Mouse (Mus musculus) liver, adult 2 months (tissue): Measurements from ENCODE around the gene Resp18. TPM values are rescaled to one million over a fixed set of nuclear protein-coding genes. Genes with fewer than 3 reads are reported as not detected.

Experiments
- DNase-seq: peaks from one replicate; pipeline ENCODE4 v3.0.0-alpha.2; 2011; ENCODE audit warnings: low read depth, low spot score; ENCODE audit errors: extremely low read depth
- H3K27ac ChIP-seq: fragments of 200-500 bp; replicated peaks from 2 replicates; pipeline ENCODE4 v1.5.1; 2012; ENCODE audit warnings: low read depth, mild to moderate bottlenecking, control low read depth, inconsistent platforms, low read length; ENCODE audit not compliant: insufficient read depth
- H3K27me3 ChIP-seq: fragments of 200-500 bp; 2 replicates; pipeline ENCODE4 v1.6.1; 2012; ENCODE audit warnings: mild to moderate bottlenecking, moderate library complexity, low read length, inconsistent platforms; ENCODE audit not compliant: control insufficient read depth, insufficient read depth
- H3K36me3 ChIP-seq: fragments of 200-500 bp; 2 replicates; pipeline ENCODE4 v1.6.1; 2012; ENCODE audit warnings: low read length, inconsistent platforms; ENCODE audit not compliant: control insufficient read depth, insufficient read depth
- H3K4me1 ChIP-seq: fragments of 200-500 bp; 2 replicates; pipeline ENCODE4 v1.6.1; 2011; ENCODE audit warnings: low read length; ENCODE audit not compliant: control insufficient read depth, insufficient read depth
- H3K4me3 ChIP-seq: fragments of 200-500 bp; 2 replicates; pipeline ENCODE4 v1.5.1; 2011; ENCODE audit warnings: low read depth, mild to moderate bottlenecking, control low read depth, low read length, moderate library complexity; ENCODE audit not compliant: insufficient read depth
- H3K79me2 ChIP-seq: fragments of 200-500 bp; 2 replicates; pipeline ENCODE4 v1.6.1; 2012; ENCODE audit warnings: inconsistent platforms, mild to moderate bottlenecking, low read length, moderate library complexity; ENCODE audit not compliant: control insufficient read depth, insufficient read depth
- H3K9ac ChIP-seq: fragments of 200-500 bp; 2 replicates; pipeline ENCODE4 v1.6.1; 2012; ENCODE audit warnings: low read depth, mild to moderate bottlenecking, control low read depth, inconsistent platforms, low read length
- CTCF ChIP-seq: fragments of 200-500 bp; IDR thresholded peaks from 2 replicates; pipeline ENCODE4 v1.5.1; 2011; ENCODE audit warnings: low read depth, low read length, control low read depth
- POLR2A ChIP-seq: fragments of 200-500 bp; IDR thresholded peaks from 2 replicates; pipeline ENCODE4 v1.6.1; 2011; ENCODE audit warnings: low read length, control low read depth; ENCODE audit not compliant: insufficient read depth; ENCODE audit errors: extremely low read depth
- WGBS: fragments of 180-500 bp; shearing (Covaris S2); methylation state at CpG from one replicate; pipeline ENCODE4 v1.1.7; 2018; 5-methylcytosine and 5-hydroxymethylcytosine counted together
- polyA plus RNA-seq: library from polyadenylated mRNA; depleted of rRNA; stranded (reverse); fragments of >200 nt; gene quantifications from 2 replicates; pipeline ENCODE4 v1.2.3, GENCODE M21; 2012
- total RNA-seq: library from RNA; depleted of rRNA; stranded (reverse); fragments of >200 nt; gene quantifications from 2 replicates; pipeline ENCODE4 v1.2.3, GENCODE M21; 2014

Gene Resp18
- total and polyA plus RNA-seq, 2 experiments = 0.28 TPM; not detected in 1

GRCm38 (mm10) chr1:75251112-75251970 lies 26.9 kb downstream of the Resp18 start:
- Histone ChIP-seq H3K27ac (peak overlapping the region; percentile 40), H3K36me3 (no peaks in the 10 kb centered on the region), H3K79me2 (no peaks in the 10 kb centered on the region), H3K4me3 (peak overlapping the region; percentile 25), H3K27me3 (no peaks in the 10 kb centered on the region), H3K9ac (peak overlapping the region; percentile 60), H3K4me1 (peaks cover 2% of the 10 kb centered on the region)
- 2% methylated on average over 21 of the region's 22 CpGs for WGBS
- TF ChIP-seq CTCF = peak; percentile 90
- no peak for TF ChIP-seq POLR2A
- peak; percentile 75 for DNase-seq

DNA sequence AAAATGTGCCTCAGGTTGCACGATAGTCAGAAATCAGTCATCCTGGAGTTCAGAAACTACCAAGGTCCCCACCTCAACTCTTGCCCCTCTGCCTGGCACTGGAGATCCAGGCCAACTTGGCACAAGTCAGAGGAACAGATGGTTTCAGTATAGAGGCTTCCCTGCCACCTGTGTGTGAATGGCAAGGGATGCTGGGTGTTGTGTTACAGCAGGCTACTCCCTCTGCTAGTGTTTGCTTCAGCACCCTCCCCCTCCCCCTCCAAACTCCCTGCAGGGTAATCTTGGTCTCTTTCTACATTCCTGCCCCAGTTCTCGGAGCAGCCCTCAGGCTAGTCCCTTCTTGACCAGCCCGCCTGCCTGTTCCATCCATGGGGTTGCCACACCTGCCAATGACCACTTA lies 27.7 kb downstream of the Resp18 start:
- Histone ChIP-seq H3K4me3 (no peak overlapping the region), H3K4me1 (peaks cover 2% of the 10 kb centered on the region), H3K27ac (no peak overlapping the region), H3K36me3 (no peaks in the 10 kb centered on the region), H3K79me2 (no peaks in the 10 kb centered on the region), H3K9ac (no peak overlapping the region), H3K27me3 (no peaks in the 10 kb centered on the region)
- no peak for DNase-seq
- TF ChIP-seq CTCF = no peak
- TF ChIP-seq POLR2A = no peak
- WGBS = 97% methylated on average over 3 of the region's 3 CpGs

DNA sequence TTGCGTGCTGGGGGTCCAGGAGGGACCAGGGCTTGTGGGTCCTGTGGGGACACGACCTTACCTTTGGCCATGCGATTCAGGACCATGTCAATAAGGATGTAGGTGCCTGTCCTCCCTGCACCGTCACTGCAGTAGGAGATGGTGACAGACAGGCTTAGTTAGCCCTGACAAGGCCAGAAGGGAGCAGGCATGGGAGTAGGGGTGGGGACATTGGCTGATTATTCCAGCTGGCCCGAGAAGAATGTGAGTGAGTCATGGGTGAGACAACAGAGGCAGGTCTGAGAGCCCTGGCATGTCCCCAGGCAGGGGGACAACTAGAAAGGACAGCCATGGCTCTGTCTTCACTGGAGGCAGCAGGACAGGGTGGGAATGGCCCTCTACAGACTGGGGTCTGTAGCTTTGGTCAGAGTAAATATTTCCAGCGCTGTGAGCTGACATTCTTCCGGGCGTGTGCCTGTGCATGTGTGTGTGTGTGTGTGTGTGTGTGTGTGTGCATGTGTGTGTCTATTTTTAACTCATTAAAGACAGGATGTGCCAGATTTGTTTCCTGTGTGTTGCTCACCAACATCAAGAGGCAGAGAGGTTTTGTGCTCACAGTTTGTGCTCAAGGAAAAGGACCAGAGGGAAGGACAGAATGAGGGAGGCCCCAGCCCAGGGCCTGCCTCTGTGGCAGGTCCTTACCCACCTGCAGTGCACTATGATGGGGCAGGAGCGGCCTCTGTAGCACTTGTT lies 30.0 kb downstream of the Resp18 start:
- Histone ChIP-seq H3K79me2 (no peaks in the 10 kb centered on the region), H3K9ac (no peak overlapping the region), H3K27ac (no peak overlapping the region), H3K27me3 (no peaks in the 10 kb centered on the region), H3K4me3 (no peak overlapping the region), H3K4me1 (peaks cover 2% of the 10 kb centered on the region), H3K36me3 (no peaks in the 10 kb centered on the region)
- 49% methylated on average over 9 of the region's 9 CpGs for WGBS
- TF ChIP-seq CTCF (no peak), POLR2A (no peak)
- DNase-seq = no peak

- no peaks in the 10 kb centered on the region for H3K79me2 ChIP-seq
- no peaks in the 10 kb centered on the region for H3K36me3 ChIP-seq
- whole genome bisulfite sequencing = 88% methylated on average over 16 of the region's 16 CpGs
- H3K9ac ChIP-seq = no peak overlapping the region
- H3K4me1 ChIP-seq = peaks cover 2% of the 10 kb centered on the region
- no peak overlapping the region for H3K27ac ChIP-seq
- H3K4me3 ChIP-seq = no peak overlapping the region
- no peaks in the 10 kb centered on the region for H3K27me3 ChIP-seq
- TF ChIP-seq POLR2A = no peak
- TF ChIP-seq CTCF = no peak
- DNase-seq = no peak
Measured at GRCm38 (mm10) chr1:75247071-75247930, 30.9 kb downstream of the Resp18 start.

- Histone ChIP-seq H3K4me3 (no peak overlapping the region), H3K4me1 (no peaks in the 10 kb centered on the region), H3K9ac (no peak overlapping the region), H3K79me2 (no peaks in the 10 kb centered on the region), H3K27ac (no peak overlapping the region), H3K27me3 (no peaks in the 10 kb centered on the region), H3K36me3 (peaks cover 5% of the 10 kb centered on the region)
- WGBS = 67% methylated on average over 4 of the region's 4 CpGs
- no peak for TF ChIP-seq POLR2A
- no peak for TF ChIP-seq CTCF
- DNase-seq = peak; percentile 51
Measured at GRCm38 (mm10) chr1:75244836-75245235, 33.4 kb downstream of the Resp18 start.
